Comparison of ENCODE assay signal across 9 mouse cellular contexts in the genomic region with DNA sequence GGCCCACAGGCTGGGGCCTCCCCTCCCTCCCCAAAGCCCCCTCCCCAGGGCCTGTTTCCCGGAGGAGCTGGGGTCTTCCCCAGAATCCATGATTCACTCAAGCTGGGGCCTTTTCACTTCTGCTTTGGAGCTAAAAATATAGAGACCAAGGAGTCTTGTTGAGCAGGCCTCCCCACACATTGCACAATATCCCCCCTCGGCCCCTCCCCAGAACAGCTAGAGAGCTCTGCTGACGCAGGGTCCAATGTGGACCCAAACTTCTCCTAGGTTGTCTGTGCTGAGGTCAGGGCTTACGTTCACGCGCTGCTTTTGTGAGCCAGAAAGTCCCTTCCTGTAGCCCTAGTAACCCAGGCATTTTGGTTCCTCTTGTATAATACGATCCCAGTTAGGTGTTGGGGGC. TPM values are rescaled to one million over a fixed set of nuclear protein-coding genes. Genes with fewer than 3 reads are reported as not detected.
DNase-seq lines count a peak whose midpoint lies in the region; ATAC-seq lines count a peak whose summit lies in the region.
"Had no signal": no experiment of that assay in that cellular context is flagged by ENCODE, and none has a peak within 500 bp of the region (broad histone marks: within the 10 kb centered on the region; RNA-seq: fewer than 3 reads in every experiment).

No protein-coding gene starts in this region.

- no peaks in the 10 kb centered on the region for H3K9me3 ChIP-seq in intestine, embryonic 14.5 days (ENCODE audit: control insufficient read depth, low read length)
- no peaks in the 10 kb centered on the region for H3K9me3 ChIP-seq in hindbrain, embryonic 16.5 days (ENCODE audit: control insufficient read depth, low read length)

- no peak overlapping the region for H3K4me2 ChIP-seq in intestine, embryonic 14.5 days (ENCODE audit: low read length)
- no peak overlapping the region for H3K4me2 ChIP-seq in hindbrain, embryonic 16.5 days (ENCODE audit: low read length)

- WGBS in intestine, embryonic 14.5 days, result 81% methylated on average over 7 of the region's 7 CpGs
- 1% methylated on average over 7 of the region's 7 CpGs for WGBS in macrophage (ENCODE audit: missing documents)
- 94% methylated on average over 7 of the region's 7 CpGs for WGBS in hindbrain, embryonic 16.5 days

- ATAC-seq in intestine, embryonic 14.5 days (replicated peaks; ENCODE audit: low FRiP score, low TSS enrichment, low read depth), result no peak
- no peak for ATAC-seq in hindbrain, embryonic 16.5 days

- peaks cover 39% of the 10 kb centered on the region for H3K79me2 ChIP-seq in macrophage (ENCODE audit: inconsistent target)

- peak overlapping the region; percentile 22; the same call in 1 of the 2 replicates for H3K27ac ChIP-seq in intestine, embryonic 14.5 days (ENCODE audit: low read depth)
- peak overlapping the region; percentile 100 for H3K27ac ChIP-seq in macrophage
- H3K27ac ChIP-seq in hindbrain, embryonic 16.5 days (ENCODE audit: low read depth, low read length), result no peak overlapping the region

- no peak overlapping the region for H3K9ac ChIP-seq in intestine, embryonic 14.5 days (ENCODE audit: low read length)
- no peak overlapping the region for H3K9ac ChIP-seq in hindbrain, embryonic 16.5 days (ENCODE audit: low read depth, low read length)

- H3K4me1 ChIP-seq in intestine, embryonic 14.5 days (replicated peaks; ENCODE audit: control insufficient read depth, insufficient read depth, low read length), result peaks cover 23% of the 10 kb centered on the region
- peaks cover 9% of the 10 kb centered on the region for H3K4me1 ChIP-seq in hindbrain, embryonic 16.5 days (ENCODE audit: control insufficient read depth, insufficient read depth, low read depth, low read length)

- peak; percentile 36 for DNase-seq in kidney, adult 9 months
- DNase-seq in kidney, postnatal 10 days, result no peak
- peak; percentile 67 for DNase-seq in brain, adult 2 months (ENCODE audit: low read depth, low spot score)
- DNase-seq in intestine, embryonic 14.5 days (ENCODE audit: low spot score), result no peak
- DNase-seq in layer of hippocampus, adult 18-20 months (ENCODE audit: low spot score in 2 of 2), result no peak
- no peak for DNase-seq in urinary bladder, adult 2 months (ENCODE audit: low spot score)

- H3K36me3 ChIP-seq in intestine, embryonic 14.5 days (ENCODE audit: control insufficient read depth, insufficient read depth, low read length), result peaks cover 51% of the 10 kb centered on the region
- H3K36me3 ChIP-seq in macrophage (ENCODE audit: inconsistent target), result peaks cover 26% of the 10 kb centered on the region; the same call in 1 of the 2 replicates
- peaks cover 23% of the 10 kb centered on the region for H3K36me3 ChIP-seq in hindbrain, embryonic 16.5 days (ENCODE audit: control insufficient read depth, insufficient read depth, low read length)

- H3K27me3 ChIP-seq in intestine, embryonic 14.5 days (replicated peaks; ENCODE audit: control insufficient read depth, insufficient read depth, low read length), result no peaks in the 10 kb centered on the region
- H3K27me3 ChIP-seq in hindbrain, embryonic 16.5 days (replicated peaks; ENCODE audit: control insufficient read depth, insufficient read depth, low read length), result no peaks in the 10 kb centered on the region
- H3K27me3 ChIP-seq: Patski had no signal

- H3K4me3 ChIP-seq in intestine, embryonic 14.5 days (ENCODE audit: low read depth, low read length), result no peak overlapping the region
- H3K4me3 ChIP-seq in macrophage (ENCODE audit: inconsistent target), result no peak overlapping the region
- H3K4me3 ChIP-seq in hindbrain, embryonic 16.5 days (ENCODE audit: low read length), result no peak overlapping the region

RNA-seq across cellular contexts. Expression of gene Zfp36, which starts 6.0 kb away (rescaled TPM):
- 19.0 and 21.9 TPM in 2 replicates for polyA plus RNA-seq in intestine, embryonic 14.5 days (2014; fragmentation: Nextera tagmentation; extraction: Ambion mirVana)
- total RNA-seq in macrophage (2018; cell fraction: chromatin; rRNA removed), result 1,000 to 10,000 TPM in 2 of 26 experiments, 100 to 1,000 TPM in 22, 10 to 100 TPM in 2; 91.8 to 1,107 (median 329) TPM
- 1,000 to 10,000 TPM in 13 of 26 experiments, 100 to 1,000 TPM in 13; 132 to 2,956 (median 939) TPM for total RNA-seq in macrophage (2018; cell fraction: cytosol; rRNA removed)
- 1,000 to 10,000 TPM in 15 of 26 experiments, 100 to 1,000 TPM in 11; 163 to 2,419 (median 1,098) TPM for total RNA-seq in macrophage (2018; cell fraction: nucleus; rRNA removed)
- 67.8 to 98.8 TPM (median 74.9 TPM) in 3 replicates for polyA plus RNA-seq in macrophage (2018)
- total RNA-seq in layer of hippocampus, adult 18-20 months (2021), result 1 to 10 TPM; 3.5 to 3.7 TPM
- polyA plus RNA-seq in urinary bladder, adult 2 months (2012; rRNA removed), result 33.5 and 34.1 TPM in 2 replicates
- polyA plus RNA-seq in hindbrain, embryonic 16.5 days (2015; fragmentation: Nextera tagmentation; extraction: Ambion mirVana), result 3.9 and 4.0 TPM in 2 replicates

RNA-seq across cellular contexts. Expression of gene Med29, which starts 6.5 kb away (rescaled TPM):
- 53.3 and 60.2 TPM in 2 replicates for polyA plus RNA-seq in intestine, embryonic 14.5 days (2014; fragmentation: Nextera tagmentation; extraction: Ambion mirVana)
- 10 to 100 TPM in 2 of 26 experiments, 1 to 10 TPM in 24; 2.6 to 11.9 (median 5.0) TPM for total RNA-seq in macrophage (2018; cell fraction: chromatin; rRNA removed)
- total RNA-seq in macrophage (2018; cell fraction: cytosol; rRNA removed), result 10 to 100 TPM in 22 of 26 experiments, 1 to 10 TPM in 4; 8.8 to 16.2 (median 11.9) TPM
- total RNA-seq in macrophage (2018; cell fraction: nucleus; rRNA removed), result 10 to 100 TPM in 2 of 26 experiments, 1 to 10 TPM in 24; 2.4 to 10.8 (median 5.4) TPM
- 13.6 to 20.0 TPM (median 16.3 TPM) in 3 replicates for polyA plus RNA-seq in macrophage (2018)
- total RNA-seq in layer of hippocampus, adult 18-20 months (2021), result 10 to 100 TPM; 21.4 to 22.1 TPM
- 25.6 and 30.8 TPM in 2 replicates for polyA plus RNA-seq in urinary bladder, adult 2 months (2012; rRNA removed)
- 42.7 and 47.2 TPM in 2 replicates for polyA plus RNA-seq in hindbrain, embryonic 16.5 days (2015; fragmentation: Nextera tagmentation; extraction: Ambion mirVana)

RNA-seq across cellular contexts. Expression of gene Paf1, which starts 6.7 kb away (rescaled TPM):
- 64.4 and 71.6 TPM in 2 replicates for polyA plus RNA-seq in intestine, embryonic 14.5 days (2014; fragmentation: Nextera tagmentation; extraction: Ambion mirVana)
- 100 to 1,000 TPM; 101 to 451 (median 214) TPM for total RNA-seq in macrophage (2018; cell fraction: chromatin; rRNA removed)
- 10 to 100 TPM; 37.2 to 79.3 (median 58.5) TPM for total RNA-seq in macrophage (2018; cell fraction: cytosol; rRNA removed)
- 100 to 1,000 TPM in 20 of 26 experiments, 10 to 100 TPM in 6; 77.1 to 321 (median 147) TPM for total RNA-seq in macrophage (2018; cell fraction: nucleus; rRNA removed)
- 72.5 to 257 TPM (median 75.2 TPM) in 3 replicates for polyA plus RNA-seq in macrophage (2018)
- 10 to 100 TPM; 64.9 to 69.3 TPM for total RNA-seq in layer of hippocampus, adult 18-20 months (2021)
- polyA plus RNA-seq in urinary bladder, adult 2 months (2012; rRNA removed), result 108 and 130 TPM in 2 replicates
- 89.9 and 102 TPM in 2 replicates for polyA plus RNA-seq in hindbrain, embryonic 16.5 days (2015; fragmentation: Nextera tagmentation; extraction: Ambion mirVana)

RNA-seq across cellular contexts. Expression of gene Plekhg2, which starts 13.6 kb away (rescaled TPM):
- 54.3 and 68.4 TPM in 2 replicates for polyA plus RNA-seq in intestine, embryonic 14.5 days (2014; fragmentation: Nextera tagmentation; extraction: Ambion mirVana)
- total RNA-seq in macrophage (2018; cell fraction: chromatin; rRNA removed), result 10 to 100 TPM; 17.2 to 81.8 (median 27.5) TPM
- total RNA-seq in macrophage (2018; cell fraction: cytosol; rRNA removed), result 1 to 10 TPM; 2.9 to 8.1 (median 5.7) TPM
- total RNA-seq in macrophage (2018; cell fraction: nucleus; rRNA removed), result 10 to 100 TPM in 21 of 26 experiments, 1 to 10 TPM in 5; 5.4 to 60.3 (median 19.3) TPM
- 3.6 to 7.0 TPM (median 5.4 TPM) in 3 replicates for polyA plus RNA-seq in macrophage (2018)
- 1 to 10 TPM; 4.8 to 5.1 TPM for total RNA-seq in layer of hippocampus, adult 18-20 months (2021)
- 11.7 and 23.9 TPM in 2 replicates for polyA plus RNA-seq in urinary bladder, adult 2 months (2012; rRNA removed)
- 18.8 and 26.7 TPM in 2 replicates for polyA plus RNA-seq in hindbrain, embryonic 16.5 days (2015; fragmentation: Nextera tagmentation; extraction: Ambion mirVana)

RNA-seq across cellular contexts. Expression of gene Rps16, which starts 35.6 kb away (rescaled TPM):
- 1,380 and 1,495 TPM in 2 replicates for polyA plus RNA-seq in intestine, embryonic 14.5 days (2014; fragmentation: Nextera tagmentation; extraction: Ambion mirVana)
- 100 to 1,000 TPM in 1 of 26 experiments, 10 to 100 TPM in 22, 1 to 10 TPM in 3; 7.8 to 113 (median 17.4) TPM for total RNA-seq in macrophage (2018; cell fraction: chromatin; rRNA removed)
- 1,000 to 10,000 TPM in 6 of 26 experiments, 100 to 1,000 TPM in 20; 365 to 1,079 (median 619) TPM for total RNA-seq in macrophage (2018; cell fraction: cytosol; rRNA removed)
- 100 to 1,000 TPM in 9 of 26 experiments, 10 to 100 TPM in 17; 47.6 to 158 (median 92.7) TPM for total RNA-seq in macrophage (2018; cell fraction: nucleus; rRNA removed)
- polyA plus RNA-seq in macrophage (2018), result 335 to 822 TPM (median 800 TPM) in 3 replicates
- 100 to 1,000 TPM; 481 to 546 TPM for total RNA-seq in layer of hippocampus, adult 18-20 months (2021)
- polyA plus RNA-seq in urinary bladder, adult 2 months (2012; rRNA removed), result 1,939 and 2,023 TPM in 2 replicates
- polyA plus RNA-seq in hindbrain, embryonic 16.5 days (2015; fragmentation: Nextera tagmentation; extraction: Ambion mirVana), result 430 and 440 TPM in 2 replicates

Comparison
In these comparisons a context has a peak if more than half of its experiments do, and no peak if none do; other contexts are left out.
1. DNase-seq: peak in kidney, adult 9 months (single experiment) and brain, adult 2 months (single experiment); none in kidney, postnatal 10 days (single experiment), intestine, embryonic 14.5 days (single experiment), layer of hippocampus, adult 18-20 months (0 of 2) and urinary bladder, adult 2 months (single experiment).